Mouse (Mus musculus): Measurements from ENCODE around the gene Cd63.

Cd63 gene

DNA sequence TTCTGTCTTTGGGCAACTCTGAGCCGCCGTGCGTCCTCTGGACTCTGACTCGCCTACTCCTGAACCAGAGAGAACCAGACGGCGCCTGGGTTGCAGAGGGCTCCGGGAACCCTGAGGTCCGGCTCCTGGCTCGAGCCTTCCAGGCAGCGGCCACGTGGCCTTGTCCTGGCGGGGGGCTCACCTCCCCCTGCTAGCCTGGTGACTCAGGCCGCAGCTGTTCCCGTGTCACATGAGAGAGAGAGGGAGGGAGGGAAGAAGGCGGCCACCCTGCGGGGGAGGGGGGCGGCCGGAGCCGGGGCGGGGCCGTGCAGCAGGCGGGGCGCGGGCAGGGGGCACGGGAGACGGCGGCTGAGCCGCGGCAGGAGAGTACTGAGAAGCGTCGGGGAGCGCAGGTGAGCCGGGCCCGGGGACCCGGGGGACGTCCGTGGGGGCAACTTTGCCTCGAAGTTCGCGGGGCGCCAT lies 8.8 kb downstream of the Cd63 start:
- WGBS, result 4% methylated on average over 36 of the region's 41 CpGs

DNA sequence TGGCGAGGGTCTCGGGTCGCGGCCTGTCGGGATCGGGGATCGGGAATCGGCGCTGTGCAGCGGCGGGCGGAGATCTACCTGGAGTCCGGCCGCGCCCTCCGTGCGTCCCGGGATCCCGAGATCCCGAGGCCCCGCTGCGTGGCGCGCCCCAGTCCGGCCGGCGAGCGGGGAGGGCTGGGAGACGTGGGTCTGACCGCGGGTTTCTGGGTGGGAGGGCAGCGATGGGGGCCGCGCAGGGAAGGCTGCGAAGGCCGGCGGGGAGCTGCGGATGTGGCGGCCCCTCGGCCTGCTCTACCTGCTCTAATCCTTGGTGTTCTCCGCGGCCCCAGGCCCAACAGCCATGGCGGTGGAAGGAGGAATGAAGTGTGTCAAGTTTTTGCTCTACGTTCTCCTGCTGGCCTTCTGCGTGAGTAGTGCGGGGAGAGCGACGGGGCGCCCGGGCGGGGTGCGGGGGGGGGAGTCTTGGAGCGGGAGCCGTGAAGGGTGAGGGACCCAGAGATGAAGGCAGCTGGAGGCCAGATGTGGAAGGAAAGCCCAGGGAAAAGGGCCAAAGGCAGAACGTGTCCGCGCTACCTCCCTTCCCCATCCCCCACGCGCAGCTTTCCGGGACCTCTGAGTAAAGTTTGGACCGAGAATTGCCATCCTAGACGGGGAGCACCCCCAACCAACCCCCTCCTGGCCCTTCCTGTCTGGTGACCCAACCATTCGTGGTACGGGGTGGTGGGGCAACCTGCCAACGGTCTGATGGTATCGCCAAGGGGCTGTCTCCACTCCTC lies 9.5 kb downstream of the Cd63 start:
- 2% methylated on average over 64 of the region's 66 CpGs for WGBS

DNA sequence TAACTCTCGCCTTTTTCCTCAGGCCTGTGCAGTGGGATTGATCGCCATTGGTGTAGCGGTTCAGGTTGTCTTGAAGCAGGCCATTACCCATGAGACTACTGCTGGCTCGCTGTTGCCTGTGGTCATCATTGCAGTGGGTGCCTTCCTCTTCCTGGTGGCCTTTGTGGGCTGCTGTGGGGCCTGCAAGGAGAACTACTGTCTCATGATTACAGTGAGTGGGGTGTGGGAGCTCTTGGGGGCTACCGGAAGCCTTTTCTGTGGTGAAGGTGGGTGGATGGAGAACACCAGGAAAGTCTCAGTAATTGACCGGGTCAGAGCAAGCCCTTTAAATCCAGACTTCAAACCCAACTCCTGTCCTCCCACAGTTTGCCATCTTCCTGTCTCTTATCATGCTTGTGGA lies 10.6 kb downstream of the Cd63 start:
- WGBS, result 80% methylated on average over 6 of the region's 6 CpGs

DNA sequence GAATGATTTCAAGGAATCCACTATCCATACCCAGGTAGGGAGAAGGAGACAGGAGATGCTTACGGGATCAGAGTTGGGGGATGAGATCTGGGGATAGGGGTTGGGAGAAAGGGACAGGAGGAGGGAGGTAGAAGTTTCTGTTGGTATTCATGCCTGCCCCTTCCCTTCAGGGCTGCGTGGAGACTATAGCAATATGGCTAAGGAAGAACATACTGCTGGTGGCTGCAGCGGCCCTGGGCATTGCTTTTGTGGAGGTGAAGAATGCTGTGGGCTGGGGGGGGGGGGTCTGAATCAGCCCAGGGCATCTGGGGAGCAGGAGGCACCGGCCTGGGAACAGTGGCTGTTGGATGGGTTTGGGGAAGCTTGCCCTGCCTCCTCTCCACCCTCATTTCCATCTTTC lies 11.5 kb downstream of the Cd63 start:
- 69% methylated on average over 4 of the region's 4 CpGs for WGBS

DNA sequence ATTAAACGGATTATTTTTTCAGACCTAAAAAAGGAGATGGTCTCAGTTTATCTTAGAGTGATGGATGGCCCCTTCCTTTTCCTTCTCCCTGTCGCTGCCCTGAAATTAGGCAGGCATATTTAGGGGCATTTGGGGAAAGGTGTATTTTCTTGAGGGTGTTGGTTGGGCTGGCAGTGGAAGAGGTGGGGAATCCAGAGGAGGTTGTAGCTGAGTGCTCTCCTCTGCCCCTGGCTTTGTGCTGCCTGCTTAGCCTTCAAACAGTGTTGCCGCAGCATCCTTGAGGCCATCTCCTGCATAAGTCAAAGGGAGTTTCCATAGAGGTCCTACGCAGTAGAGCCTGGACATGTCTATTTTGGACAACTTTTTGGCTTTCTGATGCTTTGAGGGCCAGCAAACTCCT lies 12.0 kb downstream of the Cd63 start:
- WGBS, result 76% methylated on average over 4 of the region's 4 CpGs

DNA sequence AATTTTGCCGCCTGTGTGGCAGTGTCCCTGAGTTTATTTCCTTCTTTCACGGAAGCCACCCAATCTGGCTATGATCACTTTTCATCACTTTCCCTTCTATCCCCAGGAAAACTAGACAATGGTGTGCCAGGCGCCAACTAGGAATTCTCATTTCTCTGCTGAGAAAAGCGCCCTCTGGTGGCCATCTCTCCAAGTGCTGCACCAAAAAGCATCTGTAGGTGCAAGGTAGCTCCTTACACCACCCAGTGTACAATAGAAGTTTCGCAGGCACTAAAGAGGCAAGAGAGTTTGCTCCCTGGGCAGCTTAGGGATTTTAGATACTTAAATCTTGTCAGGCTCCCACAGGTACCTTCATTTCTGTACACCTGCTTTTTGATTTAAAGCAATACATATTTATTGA lies 12.4 kb downstream of the Cd63 start:
- 9% methylated on average over 5 of the region's 5 CpGs for WGBS

DNA sequence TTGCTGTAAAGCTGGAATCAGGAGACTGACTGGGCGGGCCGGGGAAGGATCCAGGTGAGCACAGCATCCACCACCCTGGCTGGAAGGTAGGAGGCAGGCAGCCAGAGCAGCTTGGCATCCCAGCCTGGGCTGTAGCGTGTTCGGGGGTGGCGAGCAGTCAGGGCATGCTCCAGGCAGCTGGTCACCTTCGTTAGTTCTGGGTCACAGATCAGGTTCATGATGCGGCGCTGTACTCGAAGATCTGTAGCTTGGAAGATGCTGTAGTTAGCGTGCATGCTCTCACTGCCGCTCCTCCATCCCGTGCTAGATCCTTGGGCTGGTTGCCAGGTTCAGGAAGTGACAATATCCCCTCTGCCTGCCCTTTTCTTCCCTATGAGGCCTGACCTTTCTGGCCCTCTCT lies 12.9 kb downstream of the Cd63 start:
- 77% methylated on average over 12 of the region's 12 CpGs for WGBS

DNA sequence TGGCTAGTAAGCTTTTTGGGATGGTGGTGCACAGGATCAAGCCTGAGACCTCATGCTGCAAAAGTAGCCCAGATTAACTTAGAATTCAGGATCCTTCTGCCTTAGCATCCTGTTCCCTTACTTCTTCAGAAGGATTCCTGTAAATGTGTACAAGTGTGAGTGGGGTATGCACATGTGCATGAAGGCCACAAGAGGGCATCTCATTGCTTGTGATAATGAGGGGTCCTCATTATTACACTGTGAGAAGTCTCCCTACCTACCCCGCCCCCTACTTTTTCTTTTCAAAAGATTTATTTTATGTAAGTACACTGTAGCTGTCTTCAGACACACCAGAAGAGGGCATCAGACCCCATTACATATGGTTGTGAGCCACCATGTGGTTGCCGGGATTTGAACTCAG lies 14.8 kb downstream of the Cd63 start:
- WGBS, result 91% methylated on average over 2 of the region's 2 CpGs

DNA sequence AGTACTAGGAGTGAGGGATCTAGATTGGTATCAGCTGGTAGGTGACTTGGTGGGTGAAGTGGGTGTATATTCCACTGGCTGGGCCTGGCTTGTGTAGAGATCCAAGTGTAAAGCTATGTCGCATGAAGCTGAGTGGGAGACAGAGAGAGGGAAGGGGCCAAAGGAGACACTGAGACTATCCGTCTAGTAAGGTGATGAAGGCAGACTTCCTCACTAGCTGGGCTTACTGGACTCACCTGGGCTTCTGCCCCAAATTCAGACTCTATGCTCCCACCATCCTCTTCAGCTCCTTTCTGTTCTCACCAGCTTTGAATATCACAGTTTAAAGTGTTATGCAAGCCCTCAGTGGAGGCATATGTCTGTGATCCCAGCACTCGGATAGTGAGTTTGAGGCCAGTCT lies 15.9 kb downstream of the Cd63 start:
- WGBS, result 80% methylated on average over 3 of the region's 3 CpGs

DNA sequence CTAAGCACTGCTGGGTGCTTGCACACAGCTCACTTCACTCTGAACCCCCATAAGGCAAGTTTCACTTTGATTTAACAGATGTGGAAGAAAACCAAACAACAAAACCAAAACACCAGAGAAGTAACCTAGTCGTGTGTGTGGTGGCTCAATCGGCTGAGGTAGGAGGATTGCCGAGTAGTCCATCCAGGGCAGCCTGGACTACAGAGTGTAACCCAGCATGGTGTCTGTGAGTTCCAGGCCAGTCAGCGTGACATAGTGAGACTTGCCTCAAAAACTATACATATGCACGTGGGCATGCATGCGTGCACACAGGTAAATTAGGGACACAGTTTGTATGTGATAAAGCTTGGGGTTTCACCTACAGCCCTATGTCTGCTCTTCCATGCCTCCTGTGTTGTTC lies 16.6 kb downstream of the Cd63 start:
- 88% methylated on average over 6 of the region's 6 CpGs for WGBS

DNA sequence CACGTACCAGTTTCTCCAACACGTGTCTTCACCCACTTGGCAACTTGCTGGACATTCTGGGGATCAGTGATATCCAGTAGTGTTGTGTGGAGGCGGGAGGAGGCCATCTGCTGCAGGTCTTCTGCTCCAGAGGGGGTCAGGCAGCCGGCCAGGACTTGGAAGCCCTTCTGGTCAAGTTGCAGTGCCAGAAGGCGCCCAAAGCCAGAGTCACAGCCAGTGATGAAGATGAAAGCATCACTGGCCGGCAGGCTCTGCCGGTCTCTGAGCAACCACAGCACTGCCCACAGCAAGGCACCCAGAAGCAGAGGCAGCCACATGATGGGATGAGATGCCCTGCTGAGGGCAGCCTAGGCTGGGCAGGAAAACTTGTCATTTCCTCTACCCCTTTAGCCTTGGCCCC lies 17.5 kb downstream of the Cd63 start:
- 44% methylated on average over 7 of the region's 7 CpGs for WGBS

DNA sequence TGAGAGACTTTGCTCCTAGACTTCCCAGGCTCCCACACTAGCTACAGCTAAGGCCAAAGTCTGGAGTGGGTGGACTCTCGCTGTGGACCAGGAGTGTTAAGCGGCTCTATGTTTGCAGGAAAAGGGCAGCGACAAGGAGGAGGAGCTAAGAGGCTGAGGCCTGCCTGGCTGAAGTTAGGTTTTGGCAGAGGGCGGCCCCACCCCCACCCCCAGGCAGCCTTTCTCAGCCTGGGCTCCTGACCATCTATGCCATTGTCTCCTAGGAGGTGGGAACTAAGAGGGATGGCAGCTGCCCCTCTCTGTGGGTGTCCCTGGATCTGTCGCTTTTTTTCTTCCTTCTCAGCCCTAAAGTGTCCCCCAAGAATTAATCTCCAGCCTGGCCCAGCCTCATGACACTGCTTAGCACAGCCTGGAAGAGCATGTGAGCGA lies 18.4 kb downstream of the Cd63 start:
- 31% methylated on average over 6 of the region's 6 CpGs for WGBS

DNA sequence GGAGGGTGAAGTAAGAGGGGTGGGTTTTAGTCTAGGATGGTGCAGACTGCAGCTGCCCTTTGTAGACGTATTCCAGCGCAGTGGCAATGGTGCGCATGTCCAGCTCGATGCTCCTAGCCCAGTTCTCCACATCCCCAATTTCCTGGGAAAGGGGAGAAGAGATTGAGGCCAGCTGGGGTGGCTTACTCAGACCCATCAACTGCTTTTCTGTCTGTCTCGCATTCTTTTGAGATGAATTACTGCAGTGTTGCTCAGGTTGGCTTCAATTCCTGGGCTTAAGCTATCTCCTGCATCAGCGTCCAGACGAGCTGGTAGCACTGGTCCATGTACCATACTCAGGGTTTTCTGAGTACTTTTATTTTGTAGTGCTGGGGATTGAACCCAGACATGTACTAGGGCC lies 19.2 kb downstream of the Cd63 start:
- 83% methylated on average over 7 of the region's 7 CpGs for WGBS

DNA sequence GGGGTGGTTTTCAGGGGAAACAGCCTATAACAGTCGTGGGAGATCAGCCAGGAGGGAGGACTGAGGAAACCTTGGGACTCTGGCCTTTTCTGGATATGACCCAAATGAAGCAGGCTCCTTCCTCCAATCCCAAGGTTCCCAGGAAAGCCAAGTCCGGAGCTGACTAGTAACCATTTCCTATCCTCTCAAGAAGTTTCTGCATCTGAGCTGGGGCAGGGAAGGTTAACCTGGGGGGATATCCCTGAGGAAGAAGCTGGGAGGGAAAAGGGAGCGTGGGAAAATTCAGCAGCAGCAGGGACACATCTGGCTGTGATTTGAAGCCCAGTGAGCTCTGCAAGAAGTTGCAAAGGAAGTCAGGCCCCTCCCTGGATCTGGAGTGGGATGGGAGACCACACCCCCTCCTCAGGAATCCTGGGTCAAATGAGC lies 20.0 kb downstream of the Cd63 start:
- WGBS, result 73% methylated on average over 3 of the region's 3 CpGs

DNA sequence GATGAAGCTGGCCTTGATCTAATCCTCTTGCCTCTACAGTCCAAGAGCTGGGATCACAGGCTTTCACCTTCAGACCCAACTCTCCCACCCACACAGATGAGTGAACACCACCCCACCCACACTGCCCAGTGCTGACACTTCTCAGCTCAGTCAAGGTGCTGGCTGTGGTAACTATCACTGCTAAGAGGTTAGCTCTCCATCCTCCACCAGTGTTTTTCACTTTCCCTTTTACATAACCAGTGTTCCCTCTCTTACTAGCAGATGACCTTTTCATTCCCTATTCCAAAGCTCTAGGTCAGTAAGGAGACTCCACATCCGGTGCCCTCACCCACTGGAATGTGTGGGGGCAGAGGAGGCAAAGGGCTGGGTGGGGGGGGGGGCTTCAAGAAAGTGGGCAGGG lies 20.5 kb downstream of the Cd63 start:
- 71% methylated on average over 1 of the region's 1 CpGs for WGBS

DNA sequence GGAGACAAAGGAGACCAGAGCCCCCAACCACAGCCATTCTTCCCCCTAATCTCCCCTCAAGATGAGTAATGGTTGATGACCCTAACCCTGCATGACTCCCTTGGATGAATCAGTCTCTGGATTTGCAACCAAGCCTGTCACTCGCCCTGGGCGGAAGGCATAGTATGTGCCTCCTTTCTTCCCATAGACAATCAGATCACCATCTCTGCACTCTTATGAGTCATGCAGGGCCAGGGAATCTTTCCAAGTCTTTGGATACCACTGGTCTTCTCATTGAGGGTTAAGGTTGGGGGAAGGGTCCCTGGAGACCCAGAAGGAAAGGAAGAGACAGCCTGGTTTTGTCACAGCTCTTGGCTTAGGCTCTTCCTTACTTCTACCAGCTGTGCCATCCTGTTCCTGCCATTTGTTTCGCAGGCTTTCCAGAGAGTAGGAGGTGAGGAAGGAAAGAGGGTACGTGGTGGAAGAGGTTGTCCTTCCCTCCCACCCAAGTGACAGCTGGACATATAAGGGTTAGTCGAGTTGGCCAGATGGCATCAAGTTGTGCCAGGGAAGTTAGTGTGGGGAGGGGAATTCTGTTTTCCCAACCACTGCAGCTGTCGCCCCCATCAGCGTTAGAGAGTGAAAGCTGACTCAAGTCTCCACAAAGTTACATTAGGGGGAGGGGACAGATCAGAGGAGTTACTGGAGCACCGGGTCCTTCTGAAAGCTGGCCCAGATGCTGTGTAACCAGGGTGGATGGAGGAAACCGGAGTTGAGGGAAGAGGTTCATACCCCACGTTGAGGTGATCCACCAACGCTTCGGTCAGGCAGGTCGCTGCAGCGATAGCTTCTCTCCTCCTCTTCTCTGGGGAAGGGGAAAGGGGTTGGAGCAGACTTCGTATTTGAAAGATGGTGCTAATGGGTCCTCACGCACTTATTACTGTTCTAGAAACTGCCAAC lies 21.4 kb downstream of the Cd63 start:
- WGBS, result 45% methylated on average over 16 of the region's 16 CpGs

DNA sequence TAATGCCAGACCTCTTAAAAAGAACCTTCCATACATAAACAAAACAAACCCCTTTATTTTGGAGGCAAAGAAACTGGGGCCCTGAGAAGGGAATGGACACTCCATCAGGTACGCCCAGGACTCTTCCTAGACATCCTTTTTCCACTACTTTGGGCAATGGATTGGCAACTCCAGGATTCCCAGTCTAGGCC lies 21.9 kb downstream of the Cd63 start, which contains the start of gene Rdh5:
Gene Rdh5 (minus strand): TSS at position 67 of the 191 bp plus-strand sequence.
- 17% methylated on average over 1 of the region's 1 CpGs for WGBS

DNA sequence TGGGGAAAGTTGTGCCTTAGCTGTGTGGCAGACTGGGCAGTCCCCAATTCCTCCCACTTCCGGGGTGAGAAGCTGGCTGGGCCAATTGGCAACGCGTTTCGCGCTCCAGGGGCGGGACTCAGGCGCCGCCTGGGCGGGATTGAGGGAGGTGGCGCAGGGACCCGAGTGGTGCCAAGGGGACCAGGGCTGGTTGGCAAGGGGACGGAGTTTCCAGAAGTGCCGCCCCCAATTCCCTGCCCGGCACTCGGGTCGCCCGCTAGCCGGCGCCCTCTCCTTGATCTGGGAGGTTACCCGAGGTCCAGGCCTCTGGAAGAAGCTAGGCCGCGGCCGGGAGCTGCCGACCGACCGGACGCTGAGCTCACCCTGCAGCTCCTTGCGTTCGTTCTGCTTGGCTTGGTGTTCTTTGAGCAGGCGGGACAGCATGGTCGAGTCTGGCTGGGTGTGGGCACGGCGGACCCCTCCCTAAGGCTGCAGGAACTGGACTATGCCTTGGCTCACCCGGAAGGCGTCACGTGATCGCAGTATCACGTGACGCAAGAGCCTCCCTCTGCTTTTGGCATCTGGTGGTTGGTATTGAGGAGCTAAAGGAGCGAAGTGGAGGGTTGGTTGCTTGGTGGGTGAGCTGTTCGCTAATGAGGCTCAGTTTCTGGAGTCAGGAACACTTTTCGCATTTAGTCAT lies 22.4 kb downstream of the Cd63 start:
- under 1% methylated on average over 42 of the region's 42 CpGs for WGBS

DNA sequence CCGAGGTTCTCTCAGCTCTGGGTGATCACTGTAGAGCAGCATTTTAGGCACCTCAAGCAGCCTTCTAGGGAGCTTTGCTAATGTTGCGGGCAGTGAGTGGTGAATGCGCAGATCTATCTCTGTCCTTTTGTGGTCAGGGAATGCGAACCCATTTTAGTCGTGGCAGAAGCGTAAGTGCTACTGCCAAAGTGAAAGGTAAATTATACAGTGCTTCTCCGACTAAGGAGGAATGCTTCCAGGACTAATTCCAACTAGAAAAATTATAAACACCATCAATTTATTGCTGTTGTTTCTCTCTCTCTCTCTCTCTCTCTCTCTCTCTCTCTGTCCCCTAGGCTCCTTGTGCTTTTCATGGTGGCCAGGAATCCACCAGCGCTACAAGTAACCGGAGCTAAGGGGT lies 23.1 kb downstream of the Cd63 start, which contains the start of gene Bloc1s1:
Gene Bloc1s1 (minus strand): TSS at position 101 of the 400 bp plus-strand sequence.
- WGBS, result 37% methylated on average over 9 of the region's 9 CpGs

DNA sequence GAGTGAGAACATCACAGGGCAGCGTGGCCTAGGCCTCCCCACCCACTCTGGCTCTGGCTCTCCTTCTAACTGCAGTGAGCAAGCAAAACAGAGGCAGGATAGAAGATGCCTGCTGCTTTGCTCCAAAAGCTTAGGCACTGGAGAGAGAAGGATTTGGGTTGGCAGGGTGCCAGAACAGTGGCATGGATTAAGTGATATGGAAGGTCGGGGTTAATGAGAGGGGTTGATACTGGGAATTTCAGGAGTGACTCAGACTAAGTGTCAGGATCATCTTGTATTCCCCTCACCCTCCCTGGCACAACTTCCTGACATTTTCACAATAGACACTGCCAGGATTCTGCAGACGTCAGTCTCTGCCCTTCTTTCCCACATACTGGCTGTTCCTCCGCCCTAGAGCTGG lies 27.6 kb downstream of the Cd63 start:
- WGBS, result 43% methylated on average over 4 of the region's 4 CpGs

DNA sequence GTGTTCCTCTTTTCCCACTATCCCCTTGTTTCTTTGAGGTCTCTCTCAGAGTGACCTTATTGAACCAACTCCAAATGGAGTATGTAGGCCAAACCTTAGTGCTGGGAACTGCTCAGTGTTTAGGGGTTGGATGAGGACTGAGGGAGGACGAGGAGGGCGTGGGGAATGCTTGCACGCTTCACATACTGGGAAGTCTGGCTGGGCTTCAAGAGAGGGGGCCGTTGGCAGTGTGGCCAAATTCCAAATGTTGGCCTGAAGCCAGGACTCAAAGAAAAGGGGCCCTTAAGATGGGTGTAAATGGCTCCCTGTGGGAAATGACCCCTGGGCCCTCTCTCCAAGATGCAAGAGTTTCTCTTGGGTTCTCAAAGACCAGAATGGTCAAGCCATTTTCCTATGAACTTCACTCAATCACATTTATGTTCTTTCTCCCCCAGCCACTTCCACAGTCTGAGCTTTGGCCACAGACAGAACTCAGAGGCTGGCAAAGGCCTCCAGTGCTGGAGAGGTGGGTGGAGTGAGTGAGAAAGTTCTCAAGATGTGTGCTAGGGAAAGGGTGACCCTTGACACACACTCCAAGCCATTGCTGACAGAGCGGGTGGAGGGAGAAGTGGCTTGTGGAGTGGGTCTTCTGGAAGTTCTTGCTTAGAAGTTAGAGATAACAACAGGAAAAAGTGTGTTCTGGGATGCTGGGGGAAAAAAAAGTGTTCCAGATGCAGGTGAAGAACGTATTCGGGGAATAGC lies 29.0 kb downstream of the Cd63 start:
- WGBS, result 65% methylated on average over 7 of the region's 7 CpGs

DNA sequence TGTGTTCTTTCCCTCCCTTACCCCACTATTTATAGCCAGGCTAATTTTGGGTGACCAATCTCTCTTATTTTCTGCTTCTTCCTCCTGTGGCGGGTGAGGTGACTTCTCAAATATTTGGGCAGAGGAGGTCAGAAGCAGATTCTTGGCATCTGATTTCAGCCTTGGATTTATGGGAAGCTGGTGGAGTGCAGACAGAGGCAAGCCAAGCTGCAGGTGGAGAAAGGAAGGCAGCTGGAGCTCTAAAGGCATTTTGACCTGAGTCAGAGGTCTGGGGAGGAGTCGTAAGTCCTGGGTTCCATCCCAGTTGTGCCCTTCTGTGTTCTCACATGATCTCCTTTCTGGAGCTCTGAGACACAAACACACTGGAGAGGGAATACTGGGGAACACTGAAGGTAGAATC lies 30.7 kb downstream of the Cd63 start:
- 67% methylated on average over 2 of the region's 2 CpGs for WGBS
